Mouse (Mus musculus) spleen, adult 2 months (tissue): ENCODE measurements at regions not wholly inside any gene's neighbourhood (a gene's known extent, or its start where the extent isn't known, plus 50 kb on each side); places are given as distances from the start of the nearest gene placed in this dataset.

Source experiments
- CTCF ChIP-seq: fragments of 200-500 bp; IDR thresholded peaks from 2 replicates; pipeline ENCODE4 v1.5.1; 2011; ENCODE audit warnings: mild to moderate bottlenecking, inconsistent platforms; ENCODE audit not compliant: insufficient read depth, insufficient read length, insufficient replicate concordance; ENCODE audit errors: extremely low read depth
- POLR2A ChIP-seq: fragments of 200-500 bp; IDR thresholded peaks from 2 replicates; pipeline ENCODE4 v1.6.1; 2011; ENCODE audit warnings: low read depth, low read length, inconsistent platforms

DNA sequence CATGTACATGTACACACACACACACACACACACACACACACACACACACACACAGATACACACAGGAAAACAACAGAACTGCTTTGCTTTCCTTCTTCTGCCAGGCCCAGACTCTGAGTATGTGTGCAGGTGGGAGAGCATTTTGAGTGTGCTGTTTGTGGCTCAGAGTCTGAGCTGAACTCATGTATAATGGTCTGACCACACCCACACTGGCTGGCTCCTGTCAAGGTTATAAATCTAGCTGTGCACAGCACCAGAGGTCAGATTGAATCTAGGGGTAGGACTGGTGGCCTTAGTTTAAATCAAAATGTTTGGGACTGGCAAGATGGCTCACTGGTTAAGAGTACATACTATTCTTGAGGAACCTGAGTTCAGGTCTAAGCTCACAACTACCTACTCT lies 108.4 kb upstream of the Eif4g2 start:
- TF ChIP-seq CTCF (no peak), POLR2A (no peak)
